Mouse (Mus musculus) E14TG2a.4 (cell line): ENCODE data around the gene Mthfr.
"Not testable (repeated sequence)": the region's sequence is repeated elsewhere in the genome, so short reads cannot be mapped to it uniquely, and the experiment has no call there.

Experiments
- H3K27me3 ChIP-seq: 2 replicates; pipeline ENCODE4 v1.6.1; 2014; ENCODE audit warnings: low read length, control low read depth; ENCODE audit not compliant: insufficient read depth
- H3K36me3 ChIP-seq: 2 replicates; pipeline ENCODE4 v1.6.1; 2014; ENCODE audit warnings: low read length, control low read depth; ENCODE audit not compliant: insufficient read depth
- H3K4me1 ChIP-seq: replicated peaks from 2 replicates; pipeline ENCODE4 v1.6.1; 2014; ENCODE audit warnings: low read depth, low read length, control low read depth
- H3K4me3 ChIP-seq: replicated peaks from 2 replicates; pipeline ENCODE4 v1.5.1; 2014; ENCODE audit warnings: mild to moderate bottlenecking, low read length
- H3K9me3 ChIP-seq: 2 replicates; pipeline ENCODE4 v1.6.1; 2014; ENCODE audit warnings: low read length, control low read depth
- CTCF ChIP-seq: conservative IDR thresholded peaks from 2 replicates; pipeline ENCODE4 v1.5.1; 2014; ENCODE audit warnings: low read length
- NANOG ChIP-seq: IDR thresholded peaks from 2 replicates; pipeline ENCODE4 v1.6.1; 2014; ENCODE audit warnings: borderline replicate concordance, low read length, mixed read lengths
- POU5F1 ChIP-seq: IDR thresholded peaks from 2 replicates; pipeline ENCODE4 v1.6.1; 2014; ENCODE audit warnings: low read length, borderline replicate concordance

The Mthfr gene

GRCm38 (mm10) chr4:148033858-148034410, 4.9 kb upstream of the Mthfr start:
- Histone ChIP-seq H3K27me3 (no peaks in the 10 kb centered on the region), H3K36me3 (peaks cover 35% of the 10 kb centered on the region), H3K4me1 (peaks cover 50% of the 10 kb centered on the region), H3K4me3 (no peak overlapping the region), H3K9me3 (no peaks in the 10 kb centered on the region)
- TF ChIP-seq POU5F1: peak; percentile 67; the same call in 1 of the 2 replicates
- TF ChIP-seq CTCF: no peak

GRCm38 (mm10) chr4:148035440-148035839, 3.4 kb upstream of the Mthfr start:
- peaks cover 24% of the 10 kb centered on the region for H3K36me3 ChIP-seq
- no peaks in the 10 kb centered on the region for H3K27me3 ChIP-seq
- no peak overlapping the region for H3K4me3 ChIP-seq
- no peak for TF ChIP-seq CTCF
- no peak for TF ChIP-seq POU5F1
- no peak for TF ChIP-seq NANOG
- H3K9me3 ChIP-seq: no peaks in the 10 kb centered on the region
- H3K4me1 ChIP-seq: peaks cover 63% of the 10 kb centered on the region

- H3K4me3 ChIP-seq: peak overlapping the region; percentile 93
- no peaks in the 10 kb centered on the region for H3K27me3 ChIP-seq
- H3K9me3 ChIP-seq: no peaks in the 10 kb centered on the region
- peaks cover 69% of the 10 kb centered on the region for H3K4me1 ChIP-seq
- peaks cover 27% of the 10 kb centered on the region for H3K36me3 ChIP-seq
- TF ChIP-seq POU5F1: no peak
- no peak for TF ChIP-seq CTCF
- TF ChIP-seq NANOG: no peak
Measured at GRCm38 (mm10) chr4:148038079-148038599, 738 bp upstream of the Mthfr start.

GRCm38 (mm10) chr4:148039254-148040028, 564 bp downstream of the Mthfr start:
- H3K9me3 ChIP-seq: no peaks in the 10 kb centered on the region
- peaks cover 77% of the 10 kb centered on the region for H3K4me1 ChIP-seq
- no peak for TF ChIP-seq POU5F1
- no peak for TF ChIP-seq NANOG
- no peak for TF ChIP-seq CTCF
- H3K27me3 ChIP-seq: no peaks in the 10 kb centered on the region
- H3K36me3 ChIP-seq: peaks cover 37% of the 10 kb centered on the region
- H3K4me3 ChIP-seq: peak overlapping the region; percentile 93

- no peak for TF ChIP-seq POU5F1
- no peak for TF ChIP-seq NANOG
- TF ChIP-seq CTCF: no peak
- Histone ChIP-seq H3K9me3 (no peaks in the 10 kb centered on the region), H3K4me3 (peak overlapping the region; percentile 93), H3K4me1 (peaks cover 69% of the 10 kb centered on the region), H3K27me3 (no peaks in the 10 kb centered on the region), H3K36me3 (peaks cover 41% of the 10 kb centered on the region)
Measured at GRCm38 (mm10) chr4:148040029-148040830, 1.4 kb downstream of the Mthfr start.

GRCm38 (mm10) chr4:148040933-148041610, 2.2 kb downstream of the Mthfr start:
- peak overlapping the region; percentile 93 for H3K4me3 ChIP-seq
- no peaks in the 10 kb centered on the region for H3K27me3 ChIP-seq
- peaks cover 50% of the 10 kb centered on the region for H3K36me3 ChIP-seq
- TF ChIP-seq NANOG: no peak
- no peak for TF ChIP-seq POU5F1
- TF ChIP-seq CTCF: no peak
- H3K4me1 ChIP-seq: peaks cover 63% of the 10 kb centered on the region
- H3K9me3 ChIP-seq: no peaks in the 10 kb centered on the region

GRCm38 (mm10) chr4:148041611-148042191, 2.8 kb downstream of the Mthfr start:
- Histone ChIP-seq H3K4me3 (peak overlapping the region; percentile 93), H3K4me1 (peaks cover 59% of the 10 kb centered on the region), H3K9me3 (no peaks in the 10 kb centered on the region), H3K36me3 (peaks cover 55% of the 10 kb centered on the region), H3K27me3 (no peaks in the 10 kb centered on the region)
- TF ChIP-seq NANOG: no peak

GRCm38 (mm10) chr4:148043327-148043726, 4.5 kb downstream of the Mthfr start:
- not testable (repeated sequence) for H3K9me3 ChIP-seq, H3K27me3 ChIP-seq, H3K4me3 ChIP-seq
- Histone ChIP-seq H3K36me3 (peaks cover 63% of the 10 kb centered on the region), H3K4me1 (peaks cover 52% of the 10 kb centered on the region)
